Mouse (Mus musculus) midbrain, postnatal 0 days (tissue): ENCODE results near the gene Zfp526. TPM values are rescaled to one million over a fixed set of nuclear protein-coding genes. Genes with fewer than 3 reads are reported as not detected.

Source experiments
- ATAC-seq: fragments of 200-750 bp; cut with Nextera tagmentation; 2 replicates; pipeline ENCODE4 v1.8.0; 2017; ENCODE audit warnings: moderate number of reproducible peaks, mild to moderate bottlenecking, moderate TSS enrichment, moderate library complexity; ENCODE audit not compliant: low FRiP score
- DNase-seq: peaks from one replicate; pipeline ENCODE4 v3.0.0-alpha.2; 2015; ENCODE audit warnings: low spot score
- H3K27ac ChIP-seq: fragments of 300-500 bp; sonication (generic); 2 replicates; pipeline ENCODE4 v1.5.1; 2014; ENCODE audit warnings: low read depth, mild to moderate bottlenecking, low read length, mixed read lengths
- H3K27me3 ChIP-seq: fragments of 300-500 bp; sonication (generic); 2 replicates; pipeline ENCODE4 v1.6.1; 2014; ENCODE audit warnings: low read length, control low read depth, mixed read lengths; ENCODE audit not compliant: insufficient read depth
- H3K36me3 ChIP-seq: fragments of 300-500 bp; sonication (generic); 2 replicates; pipeline ENCODE4 v1.6.1; 2014; ENCODE audit warnings: low read length, control low read depth, mixed read lengths; ENCODE audit not compliant: insufficient read depth
- H3K4me1 ChIP-seq: fragments of 300-500 bp; sonication (generic); 2 replicates; pipeline ENCODE4 v1.6.1; 2014; ENCODE audit warnings: mild to moderate bottlenecking, control low read depth, antibody characterized with exemption, low read length, mixed read lengths; ENCODE audit not compliant: insufficient read depth
- H3K4me2 ChIP-seq: fragments of 300-500 bp; sonication (generic); 2 replicates; pipeline ENCODE4 v1.6.1; 2014; ENCODE audit warnings: low read depth, mild to moderate bottlenecking, low read length, mixed read lengths; ENCODE audit not compliant: poor library complexity, severe bottlenecking
- H3K4me3 ChIP-seq: fragments of 300-500 bp; sonication (generic); 2 replicates; pipeline ENCODE4 v1.5.1; 2014; ENCODE audit warnings: low read depth, mild to moderate bottlenecking, low read length, moderate library complexity
- H3K9ac ChIP-seq: fragments of 300-500 bp; sonication (generic); replicated peaks from 2 replicates; pipeline ENCODE4 v1.6.1; 2014; ENCODE audit warnings: mild to moderate bottlenecking, low read length, moderate library complexity, mixed read lengths; ENCODE audit not compliant: poor library complexity, severe bottlenecking
- H3K9me3 ChIP-seq: fragments of 300-500 bp; sonication (generic); 2 replicates; pipeline ENCODE4 v1.6.1; 2016; ENCODE audit warnings: low read length, control low read depth
- CTCF ChIP-seq: IDR thresholded peaks from 2 replicates; pipeline ENCODE4 v1.5.1; 2016; ENCODE audit warnings: antibody characterized with exemption, mild to moderate bottlenecking
- WGBS: fragments of 180-500 bp; shearing (Covaris S2); extraction: QIAGEN DNeasy Blood & Tissue Kit; methylation state at CpG from one replicate; pipeline ENCODE4 v1.1.7; 2014; 5-methylcytosine and 5-hydroxymethylcytosine counted together
- polyA plus RNA-seq: library from polyadenylated mRNA; unstranded; fragments of >200 nt; fragmentation: Nextera tagmentation; extraction: Ambion mirVana; gene quantifications from 2 replicates; pipeline ENCODE4 v1.2.1, GENCODE M21; 2015
- total RNA-seq: library from RNA; depleted of rRNA; stranded (reverse); fragments of >200 nt; gene quantifications from 2 replicates; pipeline ENCODE4 v1.2.3, GENCODE M21; 2014

Gene Zfp526
- total and polyA plus RNA-seq, 2 experiments from 2014 or later, result 0.94 to 9.5 TPM

DNA sequence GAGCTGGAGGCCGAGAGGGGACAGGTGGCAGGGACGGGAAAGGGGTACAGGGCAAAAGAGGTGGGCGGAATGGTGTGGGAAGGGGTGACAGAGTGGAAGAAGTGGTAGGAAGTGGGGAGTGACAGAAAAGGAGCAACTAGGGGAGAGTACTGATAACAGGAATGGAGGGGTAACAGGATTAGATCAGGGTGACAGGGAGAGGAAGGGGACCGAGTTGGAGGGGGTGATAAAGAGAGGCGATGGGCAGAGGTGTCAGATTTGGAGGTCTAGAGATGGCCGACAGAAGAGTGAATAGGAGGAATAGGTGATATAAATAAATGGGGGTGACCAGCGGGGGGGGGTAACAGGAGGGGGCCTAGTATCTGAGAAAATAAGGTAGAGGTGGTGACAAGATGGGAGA is 47.4 kb downstream of the Zfp526 start:
- peak overlapping the region; percentile 85 for H3K27ac ChIP-seq
- DNase-seq, result no peak
- TF ChIP-seq CTCF, result no peak
- no peak for ATAC-seq
- peaks cover 28% of the 10 kb centered on the region for H3K36me3 ChIP-seq
- H3K4me2 ChIP-seq, result peak overlapping the region; percentile 91
- H3K4me1 ChIP-seq, result peaks cover 6% of the 10 kb centered on the region; the same call in 1 of the 2 replicates
- H3K4me3 ChIP-seq, result peak overlapping the region; percentile 72
- H3K9ac ChIP-seq, result peak overlapping the region; percentile 73
- no peaks in the 10 kb centered on the region for H3K9me3 ChIP-seq
- no peaks in the 10 kb centered on the region for H3K27me3 ChIP-seq
- WGBS, result 5% methylated on average over 7 of the region's 7 CpGs

DNA sequence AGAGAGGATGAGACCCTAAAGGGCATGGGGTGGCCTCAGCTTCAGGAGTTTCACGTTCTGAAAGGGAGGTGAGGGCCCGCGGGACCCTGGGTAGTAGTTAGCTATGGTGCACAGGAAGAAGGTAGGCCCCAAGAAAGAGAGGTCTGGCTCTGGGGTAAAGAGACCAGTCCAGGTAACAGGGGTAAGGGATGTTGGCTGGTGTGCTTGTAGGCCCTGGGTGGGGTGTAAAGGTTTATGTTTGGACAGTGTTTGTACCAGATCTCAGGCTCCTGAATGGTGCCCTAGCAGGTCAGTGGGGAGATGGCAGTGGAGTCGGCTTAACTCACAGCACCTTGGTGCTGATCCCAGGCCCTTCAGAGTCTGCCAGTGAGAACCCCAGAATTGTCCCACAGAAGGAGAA is 47.8 kb downstream of the Zfp526 start:
- peak overlapping the region; percentile 85 for H3K27ac ChIP-seq
- no peaks in the 10 kb centered on the region for H3K27me3 ChIP-seq
- peaks cover 6% of the 10 kb centered on the region; the same call in 1 of the 2 replicates for H3K4me1 ChIP-seq
- WGBS, result 47% methylated on average over 4 of the region's 4 CpGs
- no peaks in the 10 kb centered on the region for H3K9me3 ChIP-seq
- TF ChIP-seq CTCF, result no peak
- peak overlapping the region; percentile 91 for H3K4me2 ChIP-seq
- H3K36me3 ChIP-seq, result peaks cover 31% of the 10 kb centered on the region
- DNase-seq (no peak), ATAC-seq (no peak)
- H3K4me3 ChIP-seq, result peak overlapping the region; percentile 72
- H3K9ac ChIP-seq, result peak overlapping the region; percentile 73

DNA sequence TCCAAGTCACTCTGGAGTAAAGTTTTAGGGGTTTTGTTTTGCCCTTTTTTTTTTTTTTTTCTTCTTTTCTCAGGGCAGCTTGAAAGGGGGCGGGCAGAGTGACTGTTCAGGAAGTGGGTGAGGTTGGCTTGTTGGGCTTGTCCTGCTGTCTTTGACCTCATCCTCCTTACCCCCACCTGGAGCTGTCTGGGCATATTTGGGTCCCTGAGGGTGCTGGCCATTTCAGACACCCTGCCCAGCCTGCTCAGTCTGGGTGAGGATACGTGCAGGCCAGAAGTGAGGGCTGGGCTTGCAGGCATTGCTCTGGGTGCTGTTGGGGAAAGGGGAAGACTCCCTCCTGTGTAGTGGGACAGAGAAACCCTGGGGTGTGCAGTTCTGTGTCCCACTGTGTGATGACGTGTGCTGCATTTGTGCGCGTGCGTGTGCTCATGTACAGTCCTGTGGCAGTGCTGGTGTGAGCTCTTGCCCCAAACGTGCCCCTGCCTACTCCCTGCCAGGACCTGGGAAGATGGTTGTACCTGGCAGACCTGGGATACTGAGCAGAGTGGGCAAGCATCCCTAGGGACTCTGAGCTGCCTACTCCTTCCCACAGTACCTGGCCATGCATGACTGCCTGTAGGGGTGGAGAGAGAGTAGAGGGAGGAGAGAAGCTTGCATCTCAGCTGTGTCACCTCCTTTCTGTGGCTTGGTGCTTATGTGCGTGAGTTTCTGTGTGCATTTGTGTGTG is 48.5 kb downstream of the Zfp526 start:
- DNase-seq (no peak), ATAC-seq (no peak)
- Histone ChIP-seq H3K27ac (no peak overlapping the region), H3K27me3 (no peaks in the 10 kb centered on the region), H3K4me3 (peak overlapping the region; percentile 72; the same call in 1 of the 2 replicates), H3K9me3 (no peaks in the 10 kb centered on the region), H3K4me2 (peak overlapping the region; percentile 91), H3K36me3 (peaks cover 36% of the 10 kb centered on the region), H3K9ac (no peak overlapping the region), H3K4me1 (peaks cover 6% of the 10 kb centered on the region; the same call in 1 of the 2 replicates)
- TF ChIP-seq CTCF, result no peak
- 78% methylated on average over 8 of the region's 8 CpGs for WGBS

DNA sequence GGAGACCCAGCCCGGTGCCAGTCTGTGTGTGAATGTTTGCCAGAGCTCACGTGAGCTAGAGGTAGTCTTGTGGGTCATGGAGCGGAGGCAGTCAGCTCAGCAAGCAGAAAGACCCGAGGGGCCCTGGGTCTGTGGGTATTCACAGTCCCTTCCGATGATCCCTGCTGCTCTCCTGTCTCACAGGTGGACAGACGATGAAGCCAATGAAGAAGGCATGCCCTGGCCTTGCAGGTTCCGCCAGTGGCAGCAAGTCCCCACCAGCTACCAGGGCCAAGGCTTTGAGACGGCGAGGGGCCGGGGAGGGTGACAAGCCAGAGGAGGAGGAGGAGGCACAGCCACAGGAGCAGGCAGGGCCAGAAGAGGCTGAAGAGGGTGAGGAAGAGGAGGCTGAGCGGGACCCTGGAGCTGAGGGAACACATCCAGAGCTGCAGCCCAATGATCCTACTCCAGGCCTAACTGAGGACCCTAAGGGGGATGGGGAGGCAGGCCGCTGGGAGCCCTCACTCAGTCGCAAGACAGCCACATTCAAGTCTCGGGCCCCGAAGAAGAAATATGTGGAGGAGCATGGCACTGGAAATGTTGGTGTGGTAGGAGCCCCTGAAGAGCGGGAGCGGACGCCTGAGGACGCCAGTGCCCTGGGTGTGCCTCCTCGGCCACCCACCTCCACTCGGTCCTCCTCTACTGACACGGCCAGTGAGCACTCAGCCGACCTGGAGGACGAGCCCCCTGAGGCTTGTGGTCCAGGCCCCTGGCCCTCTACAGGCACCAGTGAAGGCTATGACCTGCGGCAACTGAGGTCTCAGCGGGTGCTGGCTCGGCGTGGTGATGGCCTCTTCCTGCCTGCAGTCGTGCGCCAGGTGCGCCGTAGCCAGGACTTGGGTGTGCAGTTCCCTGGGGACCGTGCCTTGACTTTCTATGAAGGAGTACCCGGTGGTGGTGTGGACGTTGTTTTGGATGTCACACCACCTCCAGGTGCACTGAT is 49.7 kb downstream of the Zfp526 start:
- H3K36me3 ChIP-seq, result peaks cover 45% of the 10 kb centered on the region
- no peak for ATAC-seq
- no peak overlapping the region for H3K4me3 ChIP-seq
- no peaks in the 10 kb centered on the region for H3K9me3 ChIP-seq
- WGBS, result 90% methylated on average over 35 of the region's 35 CpGs
- no peak for DNase-seq
- no peak for TF ChIP-seq CTCF
- H3K27me3 ChIP-seq, result no peaks in the 10 kb centered on the region
- H3K9ac ChIP-seq, result no peak overlapping the region
- no peak overlapping the region for H3K4me2 ChIP-seq
- H3K27ac ChIP-seq, result no peak overlapping the region
- H3K4me1 ChIP-seq, result peaks cover 6% of the 10 kb centered on the region; the same call in 1 of the 2 replicates

DNA sequence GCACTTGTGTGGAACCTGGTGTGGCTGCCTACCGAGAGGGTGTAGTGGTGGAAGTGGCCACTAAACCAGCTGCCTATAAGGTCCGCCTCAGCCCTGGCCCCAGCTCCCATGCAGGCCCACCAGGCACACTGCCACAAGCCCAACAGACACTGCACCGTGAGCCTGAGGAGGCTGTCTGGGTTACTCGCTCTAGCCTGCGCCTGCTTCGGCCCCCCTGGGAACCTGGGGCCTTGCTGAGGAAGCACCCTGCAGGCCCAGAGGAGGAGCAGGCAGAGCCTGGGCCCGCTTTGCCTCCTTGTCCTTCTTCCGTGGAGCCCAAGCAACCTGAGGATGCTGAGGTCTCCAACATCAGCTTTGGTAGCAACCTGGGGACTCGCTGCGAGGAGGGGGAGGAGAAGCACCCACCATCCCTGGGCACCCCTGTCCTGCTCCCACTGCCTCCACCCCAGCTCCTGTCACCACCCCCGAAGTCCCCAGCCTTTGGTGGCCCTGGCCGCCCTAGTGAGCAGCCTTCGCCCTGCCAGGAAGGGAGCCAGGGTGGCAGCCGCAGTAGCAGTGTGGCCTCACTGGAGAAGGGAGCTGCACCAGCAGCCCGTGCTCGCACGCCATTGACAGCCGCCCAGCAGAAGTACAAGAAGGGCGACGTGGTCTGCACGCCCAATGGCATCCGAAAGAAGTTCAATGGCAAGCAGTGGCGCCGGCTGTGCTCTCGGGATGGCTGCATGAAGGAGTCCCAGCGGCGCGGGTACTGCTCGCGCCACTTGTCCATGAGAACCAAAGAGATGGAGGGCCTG is 50.6 kb downstream of the Zfp526 start:
- Histone ChIP-seq H3K9ac (no peak overlapping the region), H3K36me3 (peaks cover 45% of the 10 kb centered on the region), H3K4me3 (no peak overlapping the region), H3K27me3 (no peaks in the 10 kb centered on the region), H3K4me1 (peaks cover 6% of the 10 kb centered on the region; the same call in 1 of the 2 replicates), H3K9me3 (no peaks in the 10 kb centered on the region), H3K4me2 (no peak overlapping the region), H3K27ac (no peak overlapping the region)
- no peak for ATAC-seq
- DNase-seq, result no peak
- no peak for TF ChIP-seq CTCF
- WGBS, result 88% methylated on average over 30 of the region's 30 CpGs
